Comparison of ENCODE assay signal across 8 mouse cellular contexts in the genomic region with DNA sequence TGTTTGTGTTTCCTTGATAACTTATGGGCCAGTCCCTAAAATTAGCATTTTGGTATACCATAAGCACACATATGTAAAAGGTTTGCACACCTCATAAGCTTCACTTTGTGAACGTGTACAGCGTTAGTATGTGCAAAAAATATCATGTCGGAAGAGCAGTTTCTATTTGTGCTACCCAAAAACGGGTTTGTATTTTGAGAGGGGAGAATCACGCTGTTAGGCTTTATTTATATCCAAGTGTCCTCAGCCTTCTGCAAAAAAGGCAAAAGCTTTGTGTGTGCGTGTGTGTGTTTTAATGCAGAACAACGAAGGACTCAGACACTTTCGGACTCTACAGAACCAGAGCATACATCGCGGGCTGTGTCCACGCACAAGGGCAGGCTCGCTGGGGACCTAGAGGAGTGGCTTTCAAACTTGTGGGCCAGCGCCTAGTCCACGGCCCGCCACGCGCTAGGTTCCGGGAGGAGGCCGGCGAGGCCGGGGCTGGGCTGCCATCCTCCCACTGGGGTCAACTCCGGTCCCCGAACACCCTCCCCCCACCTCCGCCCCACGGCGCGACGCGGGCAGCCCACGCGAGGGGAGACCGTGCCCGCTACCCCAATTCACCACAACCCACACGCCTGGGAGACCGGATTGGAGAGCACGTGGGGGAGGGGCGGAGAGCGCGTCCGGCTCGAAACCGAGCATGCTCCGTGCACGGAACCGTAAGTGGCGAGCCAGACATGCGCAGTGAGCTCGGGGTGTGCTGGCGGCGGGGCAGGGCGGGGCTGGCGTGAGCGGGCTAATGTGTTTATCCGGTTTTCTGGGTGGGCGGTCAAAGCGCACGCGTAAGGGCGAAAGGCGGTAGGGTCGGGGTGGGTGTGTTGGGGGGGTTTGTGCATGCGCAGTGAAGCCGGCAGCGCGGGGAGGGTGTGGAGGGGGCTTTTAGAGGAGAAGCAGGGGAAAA. TPM values are rescaled to one million over a fixed set of nuclear protein-coding genes. Genes with fewer than 3 reads are reported as not detected.
DNase-seq lines count a peak whose midpoint lies in the region; ATAC-seq lines count a peak whose summit lies in the region.

No protein-coding gene starts in this region.

- DNase-seq in R1 (ENCODE audit: low read depth, low spot score) = peak; percentile 97
- DNase-seq in cerebellum, postnatal 25 days = peak; percentile 99 to 100
- DNase-seq in frontal cortex, postnatal 25 days (ENCODE audit: low spot score in 2 of 2) = peak; percentile 96 to 98
- DNase-seq in left cerebral cortex, adult 11 months (ENCODE audit: low spot score) = peak; percentile 98
- DNase-seq in lung, postnatal 4 days = peak; percentile 99
- peak; percentile 98 for DNase-seq in retina, postnatal 7 days (ENCODE audit: low read depth, low spot score)
- peak; percentile 99 for DNase-seq in urinary bladder, adult 2 months (ENCODE audit: low spot score)

- H3K27me3 ChIP-seq in hindbrain, embryonic 15.5 days = no peaks in the 10 kb centered on the region

- ATAC-seq in hindbrain, embryonic 15.5 days (ENCODE audit: low FRiP score, low read depth) = peak; percentile 96

- H3K27ac ChIP-seq in hindbrain, embryonic 15.5 days (replicated peaks) = peak overlapping the region; percentile 95

- WGBS in hindbrain, embryonic 15.5 days = 1% methylated on average over 59 of the region's 65 CpGs

- peak overlapping the region; percentile 81 for H3K9ac ChIP-seq in hindbrain, embryonic 15.5 days

- peak overlapping the region; percentile 68 for H3K4me2 ChIP-seq in hindbrain, embryonic 15.5 days

- peaks cover 21% of the 10 kb centered on the region for H3K4me1 ChIP-seq in hindbrain, embryonic 15.5 days (replicated peaks)

- H3K36me3 ChIP-seq in hindbrain, embryonic 15.5 days = no peaks in the 10 kb centered on the region

- H3K4me3 ChIP-seq in hindbrain, embryonic 15.5 days = peak overlapping the region; percentile 72

- no peaks in the 10 kb centered on the region for H3K9me3 ChIP-seq in hindbrain, embryonic 15.5 days

RNA-seq across cellular contexts. Expression of gene Msl2, which starts 0.6 kb away (rescaled TPM):
- 3.7 and 4.6 TPM in 2 replicates for polyA plus RNA-seq in hindbrain, embryonic 15.5 days (2015; fragmentation: Nextera tagmentation; extraction: Ambion mirVana)
- polyA plus RNA-seq in urinary bladder, adult 2 months (2012; rRNA removed) = 18.5 and 24.3 TPM in 2 replicates

RNA-seq across cellular contexts. Expression of gene Pccb, which starts 38.6 kb away (rescaled TPM):
- 24.3 and 25.5 TPM in 2 replicates for polyA plus RNA-seq in hindbrain, embryonic 15.5 days (2015; fragmentation: Nextera tagmentation; extraction: Ambion mirVana)
- polyA plus RNA-seq in urinary bladder, adult 2 months (2012; rRNA removed) = 56.6 and 61.2 TPM in 2 replicates

Comparison
In these comparisons a context has a peak if more than half of its experiments do, and no peak if none do; other contexts are left out.
1. Peak in every context shown above with its lines: DNase-seq, ATAC-seq, H3K4me3 ChIP-seq and H3K27ac ChIP-seq.